Mouse (Mus musculus) adrenal gland, postnatal 14 days (tissue): Measurements from ENCODE around the gene Cxcl16. TPM values are rescaled to one million over a fixed set of nuclear protein-coding genes. Genes with fewer than 3 reads are reported as not detected.
"Not testable (repeated sequence)": the region's sequence is repeated elsewhere in the genome, so short reads cannot be mapped to it uniquely, and the experiment has no call there.

ENCODE experiments used
- DNase-seq: peaks from one replicate; pipeline ENCODE4 v3.0.0; 2021; ENCODE audit warnings: mixed read lengths
- long read RNA-seq, 2 experiments: library from polyadenylated mRNA; stranded (forward); transcript quantifications; one replicate each; pipeline ENCODE4 v2.0.0; 2021
- total RNA-seq: library from RNA; stranded (reverse); gene quantifications from 2 replicates; pipeline ENCODE4 v1.2.3, GENCODE M21; 2021

The Cxcl16 gene
- total RNA-seq: 4.0 and 6.0 TPM in 2 replicates
- long read RNA-seq, experiment 1, partial matches to known transcripts: 1 of 3 reads
- long read RNA-seq, experiment 1, other reads (novel, unspliced or antisense): 0 of 3 reads
- long read RNA-seq, experiment 2, partial matches to known transcripts: 2 of 6 reads
- long read RNA-seq, experiment 2, other reads (novel, unspliced or antisense): 0 of 6 reads

GRCm38 (mm10) chr11:70459601-70460101, at the start of gene Cxcl16:
Cxcl16 (minus strand) TSS chr11:70459984.
- DNase-seq: peak; percentile 63

GRCm38 (mm10) chr11:70506962-70507515, 47.3 kb upstream of the Cxcl16 start:
- no peak for DNase-seq

DNA sequence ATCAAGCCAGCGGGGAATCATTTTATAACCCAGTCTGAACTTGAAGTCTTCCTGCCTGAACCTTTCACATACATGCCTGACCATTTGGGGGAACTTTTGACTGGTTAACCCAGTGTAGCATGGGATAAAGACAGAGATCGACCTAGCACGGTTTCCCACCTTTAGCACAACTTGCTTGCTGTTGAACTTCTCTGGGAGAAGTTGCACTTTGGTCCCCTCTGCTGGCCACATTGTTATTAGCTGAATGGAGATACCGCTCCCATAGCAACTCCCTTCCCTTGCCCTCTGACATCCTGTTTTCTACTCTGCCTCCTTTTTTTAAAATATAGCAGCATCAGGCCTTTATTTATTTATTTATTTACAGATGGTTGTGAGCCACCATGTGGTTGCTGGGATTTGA, 46.6 kb upstream of the Cxcl16 start:
- DNase-seq: peak; percentile 83

GRCm38 (mm10) chr11:70504970-70505369, 45.2 kb upstream of the Cxcl16 start, which contains the start of gene Tm4sf5:
Tm4sf5 (plus strand) TSS chr11:70505244.
- no peak for DNase-seq

GRCm38 (mm10) chr11:70502018-70502417, 42.2 kb upstream of the Cxcl16 start:
- DNase-seq: no peak

DNA sequence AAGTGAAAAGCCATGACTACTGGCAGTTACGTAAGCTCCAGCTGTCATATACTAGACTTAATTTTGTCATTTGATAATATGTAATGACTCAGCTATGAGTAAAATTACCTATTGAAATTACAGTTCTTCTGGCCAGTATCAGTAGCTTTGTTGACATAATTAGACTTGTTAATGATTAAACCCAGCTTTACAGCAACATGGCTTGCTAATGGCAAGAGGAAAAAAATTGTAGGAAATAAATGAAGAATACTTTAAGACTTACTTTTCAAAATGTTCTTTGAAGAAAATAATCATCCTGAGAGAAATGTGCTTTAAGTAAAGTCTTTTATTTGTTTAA, 40.7 kb upstream of the Cxcl16 start:
- no peak for DNase-seq

- DNase-seq: peak; percentile 67
These were observed 40.0 kb upstream of the Cxcl16 start for GRCm38 (mm10) chr11:70499566-70500475.

DNA sequence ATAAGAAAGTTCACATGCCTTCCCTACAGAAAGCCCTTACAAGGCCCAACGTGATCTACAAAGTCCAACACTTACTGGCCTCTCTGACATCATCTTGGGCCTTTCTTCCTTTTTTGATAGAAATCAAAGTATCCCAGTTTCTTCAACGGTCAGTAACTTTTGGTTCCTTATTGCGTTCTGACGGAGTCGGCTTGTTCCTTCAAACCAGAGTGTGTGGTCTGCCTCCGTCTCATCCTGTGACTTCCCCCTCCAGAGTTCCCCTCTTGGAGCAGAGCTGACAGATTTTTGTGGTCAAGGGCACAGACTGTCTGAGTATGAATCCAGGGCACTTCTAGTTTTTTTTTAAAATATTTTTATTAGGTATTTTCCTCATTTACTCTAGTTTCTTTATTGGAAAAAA, 29.9 kb upstream of the Cxcl16 start:
- DNase-seq: no peak

DNA sequence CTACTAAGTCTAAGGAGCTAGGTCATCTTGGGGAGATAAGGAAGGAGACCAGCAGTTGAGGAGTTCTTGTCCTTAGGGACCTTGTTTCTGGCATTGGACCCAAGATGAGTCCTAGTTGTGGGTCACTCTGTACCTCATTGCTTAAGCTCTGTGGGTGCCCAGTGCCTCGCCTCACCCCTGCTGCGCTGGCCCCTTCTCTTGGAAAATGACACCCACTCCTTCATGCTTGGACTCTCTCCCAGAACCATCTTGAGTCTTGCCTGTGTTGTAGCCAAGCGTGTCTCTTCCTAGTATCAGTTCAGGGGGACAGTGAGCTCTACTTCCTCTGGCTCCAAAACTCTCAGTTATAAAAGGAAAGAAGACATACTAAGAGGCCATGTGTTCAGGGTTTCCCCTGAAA, 29.4 kb upstream of the Cxcl16 start:
- no peak for DNase-seq

GRCm38 (mm10) chr11:70487816-70488215, 28.0 kb upstream of the Cxcl16 start:
- DNase-seq: no peak

- no peak for DNase-seq
These were observed 25.7 kb upstream of the Cxcl16 start for GRCm38 (mm10) chr11:70485498-70485897.

GRCm38 (mm10) chr11:70474872-70475534, 15.2 kb upstream of the Cxcl16 start:
- DNase-seq: no peak

DNA sequence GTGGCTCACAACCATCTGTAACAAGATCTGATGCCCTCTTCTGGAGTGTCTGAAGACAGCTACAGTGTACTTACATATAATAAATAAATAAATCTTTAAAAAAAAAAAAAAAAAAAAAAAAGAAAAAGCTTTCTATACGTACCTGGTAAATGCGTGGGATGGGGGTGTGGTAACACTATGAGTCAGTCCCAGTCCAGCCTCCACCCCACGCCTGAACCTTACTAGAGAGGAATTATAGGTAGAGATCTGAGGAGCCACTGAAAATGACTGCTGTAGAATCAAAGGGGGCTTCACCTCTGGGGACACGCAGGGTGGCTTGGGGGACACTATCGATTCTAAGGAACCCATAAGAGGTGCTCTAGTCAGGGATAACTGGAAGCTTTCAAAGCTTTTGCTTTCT, 13.5 kb upstream of the Cxcl16 start:
- DNase-seq: not testable (repeated sequence)

DNA sequence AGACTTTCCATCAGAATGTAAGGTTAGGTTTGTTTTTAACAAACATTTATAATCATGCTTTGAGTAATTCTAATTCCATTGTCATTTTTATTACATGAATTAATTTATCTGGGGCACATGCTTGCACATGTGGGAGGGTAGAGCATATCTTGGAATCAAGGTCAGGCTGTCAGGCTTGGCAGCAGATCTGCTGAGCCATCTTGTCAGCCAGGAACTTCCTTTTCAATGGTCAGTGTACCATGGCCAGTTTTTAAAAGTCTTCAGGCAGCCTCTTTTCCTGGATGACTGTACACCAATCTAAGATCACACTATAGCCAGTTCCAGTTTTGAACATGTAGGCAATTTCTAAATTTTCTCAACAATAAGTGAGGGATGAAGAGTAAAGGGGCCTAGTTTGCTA, 12.9 kb upstream of the Cxcl16 start:
- DNase-seq: peak; percentile 56

DNA sequence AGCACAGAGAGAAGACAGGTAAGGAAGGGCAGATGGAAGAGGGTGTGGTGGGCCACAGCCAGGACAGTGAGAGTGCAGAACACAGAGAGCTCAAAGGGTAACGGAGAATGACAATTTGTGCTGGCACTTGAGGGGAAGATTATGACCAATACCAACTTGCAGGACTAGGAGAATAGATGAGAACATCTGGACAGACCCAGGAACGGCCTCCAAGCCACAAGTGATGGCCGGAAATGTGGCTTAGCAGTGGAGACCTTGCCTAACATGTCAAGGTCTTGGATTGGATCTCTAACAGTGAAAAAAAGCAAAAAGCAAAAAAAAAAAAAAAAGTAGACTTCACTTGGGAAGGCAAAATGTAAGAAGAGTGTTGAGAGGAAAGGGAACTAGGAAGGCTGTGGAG, 10.0 kb upstream of the Cxcl16 start:
- DNase-seq: no peak

DNA sequence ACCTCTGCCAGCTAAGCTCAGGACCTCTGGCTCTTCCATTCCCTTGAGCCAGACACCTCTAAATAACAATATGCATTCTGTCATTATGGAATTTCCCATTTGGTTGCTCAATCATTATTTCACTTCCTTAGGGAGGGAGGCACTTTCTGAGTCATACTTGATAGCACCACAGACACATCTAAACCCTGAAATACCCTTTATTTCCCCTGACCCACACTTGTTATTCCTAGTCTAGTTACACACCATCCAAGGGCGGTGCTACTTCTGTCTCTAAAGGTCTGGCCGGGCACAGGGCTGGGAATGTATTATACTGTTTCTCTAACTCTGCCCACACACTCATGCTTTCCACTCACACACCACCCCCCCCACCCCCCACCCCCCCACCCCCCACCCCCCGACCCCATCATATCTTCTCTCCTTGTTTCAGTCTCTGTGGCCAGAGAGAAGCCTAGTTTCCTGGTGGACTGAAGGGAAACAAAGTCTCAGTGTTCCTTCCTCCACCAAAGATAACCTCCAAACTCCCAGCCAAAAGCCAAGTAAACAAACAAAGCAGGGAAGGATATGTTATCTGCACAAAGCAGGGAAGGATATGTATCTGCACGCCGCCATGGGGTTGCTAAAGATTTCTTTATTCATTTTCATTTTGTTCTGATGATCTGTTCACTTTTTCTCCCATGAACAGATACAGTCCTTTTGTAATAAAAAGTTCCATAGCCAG, 8.3 kb upstream of the Cxcl16 start:
- no peak for DNase-seq

DNA sequence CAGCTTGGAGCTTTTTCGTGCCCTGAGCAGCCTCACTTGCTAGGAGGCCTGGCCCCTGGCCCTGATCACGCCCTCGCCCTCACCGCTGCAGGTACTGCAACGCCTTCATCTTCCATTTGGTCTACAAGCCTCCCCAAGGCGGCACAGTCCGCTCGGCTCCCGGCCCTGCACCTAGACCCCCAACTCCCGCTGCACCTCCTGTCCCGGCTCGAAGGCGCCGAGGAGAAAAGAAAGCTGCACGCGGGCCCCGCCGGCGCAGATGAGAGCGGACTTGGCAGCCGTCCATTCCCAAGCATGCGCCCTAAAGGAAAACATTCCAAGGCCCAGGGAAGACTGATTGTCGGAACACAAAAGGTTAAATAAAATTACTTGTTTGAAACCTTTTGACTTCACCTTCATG, 6.0 kb upstream of the Cxcl16 start:
- DNase-seq: peak; percentile 46

GRCm38 (mm10) chr11:70465211-70465610, 5.4 kb upstream of the Cxcl16 start:
- DNase-seq: no peak

DNA sequence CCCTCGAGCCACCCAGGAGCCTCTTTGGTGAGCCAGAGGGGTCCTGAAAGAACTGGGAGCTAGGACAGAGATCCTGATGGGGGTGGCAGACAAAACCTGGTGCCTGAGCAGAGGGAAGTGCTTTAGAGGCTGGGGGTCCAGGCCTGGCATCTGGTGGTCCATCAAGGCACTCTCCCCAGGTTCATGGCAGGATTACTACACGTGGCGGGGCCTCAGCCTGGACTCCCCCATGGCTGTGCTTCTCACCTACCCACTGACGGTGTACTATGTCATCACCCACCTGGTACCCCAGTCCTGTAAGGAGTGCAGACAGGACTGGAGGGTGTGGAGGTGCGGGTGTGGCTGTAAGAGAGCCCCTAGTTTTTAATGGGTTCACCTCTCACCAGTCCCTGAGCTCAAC, 4.2 kb upstream of the Cxcl16 start:
- no peak for DNase-seq

GRCm38 (mm10) chr11:70458688-70459600, 840 bp downstream of the Cxcl16 start, which contains the start of gene Zmynd15:
Zmynd15 (plus strand) TSS chr11:70459433.
- DNase-seq: no peak
